Mouse (Mus musculus): ENCODE results near the gene Zfp628.

DNA sequence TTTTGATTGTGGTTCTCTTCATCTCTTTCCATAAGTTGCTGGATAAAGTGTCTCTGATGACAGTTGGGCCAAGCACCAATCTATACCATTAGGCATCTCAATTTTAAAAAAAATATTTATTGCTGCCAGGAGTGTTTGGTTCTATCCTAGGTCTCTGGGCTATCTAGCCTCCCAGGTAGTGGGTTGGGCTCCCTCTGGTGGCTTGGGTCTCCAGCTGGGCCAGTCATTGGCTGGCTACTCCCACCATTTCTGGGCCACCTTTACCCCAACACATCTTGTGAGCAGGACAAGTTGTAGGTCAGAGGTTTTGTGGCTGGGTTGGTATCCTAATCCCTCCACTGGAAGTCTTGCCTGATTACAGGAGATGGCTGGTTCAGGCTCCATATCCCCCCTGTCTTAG, 36.8 kb upstream of the Zfp628 start:
- TF ChIP-seq POLR2A (IDR thresholded peaks at IDR 0.05; ENCODE audit: extremely low read depth, insufficient read depth, low read length) (no peak), CTCF (IDR thresholded peaks at IDR 0.05; ENCODE audit: extremely low read depth, insufficient read depth, low read length) (no peak)

Measured in cortical plate, adult 2 months (tissue).